Mouse (Mus musculus): ENCODE results near the gene Rapgef6.

Rapgef6 gene

DNA sequence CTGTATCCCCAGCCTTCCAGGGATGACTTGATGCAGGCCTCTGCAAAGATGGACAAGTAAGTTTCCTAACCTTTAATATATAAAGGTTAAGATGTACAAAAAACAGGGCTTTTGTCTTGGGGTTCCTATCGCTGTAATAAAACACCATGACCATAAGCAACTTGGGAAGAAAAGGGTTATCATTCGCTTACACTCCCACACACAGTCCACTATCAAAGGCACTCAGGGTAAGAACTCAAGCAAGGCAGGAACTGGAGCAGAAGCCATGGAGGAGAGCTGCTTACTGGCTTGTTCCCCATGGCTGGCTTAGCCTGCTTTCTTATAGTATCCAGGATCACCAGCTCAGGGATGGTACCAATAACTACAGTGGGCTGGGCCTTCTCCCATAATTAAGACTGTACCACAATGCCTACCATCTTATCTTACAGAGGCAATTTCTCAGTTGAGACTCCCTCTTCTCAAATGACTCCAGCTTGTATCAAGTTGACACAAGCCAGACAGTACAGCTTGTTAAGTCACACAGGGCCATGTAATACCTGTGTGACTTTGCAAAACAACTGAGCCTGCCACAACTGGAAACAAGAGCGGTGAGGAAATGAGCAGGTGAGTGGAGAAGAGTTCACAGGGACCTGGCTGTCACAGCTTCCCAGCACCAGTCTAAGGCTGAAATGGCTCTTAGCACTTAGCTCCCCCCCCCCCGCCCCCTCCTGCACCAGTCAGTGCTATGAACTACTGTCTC is 216.5 kb downstream of the Rapgef6 start:
- no peak for DNase-seq

DNA sequence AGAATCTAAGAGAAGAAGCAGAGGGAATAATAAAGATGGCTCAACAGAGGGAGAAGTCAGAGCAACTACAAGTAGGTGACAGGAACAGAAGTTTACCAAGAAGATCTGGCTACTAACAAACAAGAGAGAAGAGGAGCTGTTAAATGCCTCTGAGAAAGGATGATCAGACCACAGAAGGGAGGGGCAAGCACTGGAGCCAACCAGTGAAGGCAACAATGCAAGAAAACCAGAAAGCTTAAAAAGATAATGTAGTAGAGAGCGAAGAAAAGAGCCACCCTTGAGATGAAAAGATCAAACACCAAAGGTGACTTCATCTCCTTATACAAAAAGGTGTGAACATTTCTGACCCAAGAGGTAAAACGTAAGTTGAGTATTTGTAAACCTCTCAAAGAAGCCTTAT is 218.7 kb downstream of the Rapgef6 start:
- DNase-seq: no peak

DNA sequence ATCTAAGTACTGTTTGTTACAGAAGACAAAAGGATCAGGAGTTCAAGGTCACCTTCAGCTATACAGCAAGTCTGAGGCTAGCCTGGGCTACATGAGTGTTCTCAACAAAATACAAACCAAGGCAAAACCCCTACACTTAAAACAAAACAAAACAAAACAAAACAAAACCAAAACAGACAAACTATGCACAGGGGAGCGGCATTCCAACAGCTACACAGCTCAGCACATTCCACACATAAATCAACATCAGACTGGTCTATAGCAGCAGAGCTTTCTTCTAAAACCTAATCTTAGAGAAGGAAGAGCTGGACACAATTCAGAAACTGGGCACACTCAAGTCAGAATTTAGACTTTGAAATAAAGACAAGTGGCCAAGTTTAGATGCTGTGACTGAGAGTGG is 221.6 kb downstream of the Rapgef6 start:
- DNase-seq: no peak
